Mouse (Mus musculus) liver, embryonic 11.5 days (tissue): ENCODE data around the gene Pitpnm2. TPM values are rescaled to one million over a fixed set of nuclear protein-coding genes. Genes with fewer than 3 reads are reported as not detected.
A peak's percentile ranks its signal among the peaks of the same experiment; 100 is the strongest.

Experiments used
- ATAC-seq: fragments of 200-750 bp; cut with Nextera tagmentation; replicated peaks from 2 replicates; pipeline ENCODE4 v1.8.0; 2017; ENCODE audit warnings: moderate number of reproducible peaks, mild to moderate bottlenecking, moderate TSS enrichment, moderate library complexity; ENCODE audit not compliant: low FRiP score
- DNase-seq: peaks from one replicate; pipeline ENCODE4 v3.0.0-alpha.2; 2017; ENCODE audit warnings: low spot score
- H3K27ac ChIP-seq: fragments of 300-500 bp; sonication (generic); 2 replicates; pipeline ENCODE4 v1.5.1; 2014; ENCODE audit warnings: mild to moderate bottlenecking, low read depth, low read length, control low read depth
- H3K27me3 ChIP-seq: fragments of 300-500 bp; sonication (generic); replicated peaks from 2 replicates; pipeline ENCODE4 v1.6.1; 2014; ENCODE audit warnings: low read length, mixed read lengths; ENCODE audit not compliant: control insufficient read depth, insufficient read depth
- H3K36me3 ChIP-seq: fragments of 300-500 bp; sonication (generic); 2 replicates; pipeline ENCODE4 v1.6.1; 2014; ENCODE audit warnings: mild to moderate bottlenecking, low read length, moderate library complexity, mixed read lengths; ENCODE audit not compliant: control insufficient read depth, insufficient read depth
- H3K4me1 ChIP-seq: fragments of 300-500 bp; sonication (generic); replicated peaks from 2 replicates; pipeline ENCODE4 v1.6.1; 2014; ENCODE audit warnings: low read length, mixed read lengths; ENCODE audit not compliant: control insufficient read depth, insufficient read depth
- H3K4me2 ChIP-seq: fragments of 300-500 bp; sonication (generic); 2 replicates; pipeline ENCODE4 v1.6.1; 2014; ENCODE audit warnings: mild to moderate bottlenecking, control low read depth, moderate library complexity
- H3K4me3 ChIP-seq: fragments of 300-500 bp; sonication (generic); 2 replicates; pipeline ENCODE4 v1.5.1; 2014; ENCODE audit warnings: low read depth, low read length, control low read depth
- H3K9ac ChIP-seq: fragments of 300-500 bp; sonication (generic); 2 replicates; pipeline ENCODE4 v1.6.1; 2014; ENCODE audit warnings: low read depth, low read length, control low read depth
- H3K9me3 ChIP-seq: fragments of 300-500 bp; sonication (generic); 2 replicates; pipeline ENCODE4 v1.6.1; 2016; ENCODE audit warnings: low read length, inconsistent platforms, mixed read lengths; ENCODE audit not compliant: control insufficient read depth
- WGBS: fragments of 180-500 bp; shearing (Covaris S2); extraction: QIAGEN DNeasy Blood & Tissue Kit; methylation state at CpG from one replicate; pipeline ENCODE4 v1.1.7; 2014; 5-methylcytosine and 5-hydroxymethylcytosine counted together
- polyA plus RNA-seq: library from polyadenylated mRNA; unstranded; fragments of >200 nt; fragmentation: Nextera tagmentation; extraction: Ambion mirVana; gene quantifications from 2 replicates; pipeline ENCODE4 v1.2.1, GENCODE M21; 2014

Pitpnm2 gene
- polyA plus RNA-seq, 1 experiment from 2014 or later = 5.9 TPM

DNA sequence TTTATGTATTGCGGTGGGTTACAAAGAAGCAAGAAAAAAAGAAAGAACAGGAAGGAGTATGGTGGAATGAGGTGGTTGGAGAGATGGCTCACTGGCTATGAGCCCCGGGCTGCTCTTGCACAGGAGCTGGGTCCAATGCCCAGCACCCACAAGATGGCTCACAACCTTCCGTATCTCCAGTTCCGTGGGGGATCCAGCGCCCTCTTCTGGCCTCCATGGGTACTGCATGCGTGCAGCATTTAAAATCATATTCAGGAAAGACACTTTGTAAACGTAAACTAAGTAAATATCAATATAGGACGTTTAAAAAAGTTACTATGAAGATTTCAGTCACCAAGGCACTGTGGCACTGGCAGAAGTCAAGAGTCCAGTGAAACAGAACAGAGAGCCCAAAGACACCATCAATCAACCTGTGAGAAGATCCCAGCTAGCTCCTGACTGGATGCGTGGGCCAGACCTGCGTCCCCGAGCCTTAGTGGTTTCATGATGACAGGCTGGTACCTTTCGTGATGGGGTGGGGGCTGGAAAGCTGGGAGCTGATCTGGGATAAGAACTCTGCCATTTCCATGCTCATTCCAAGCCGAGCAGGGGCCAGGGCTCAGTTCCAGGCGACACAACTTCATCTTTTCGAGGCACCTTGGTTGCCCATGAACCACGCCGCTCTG lies 138.4 kb downstream of the Pitpnm2 start:
- peak overlapping the region; percentile 85 for H3K4me2 ChIP-seq
- 27% methylated on average over 17 of the region's 17 CpGs for WGBS
- peak overlapping the region; percentile 59; the same call in 1 of the 2 replicates for H3K27ac ChIP-seq
- 0 out of 2 replicates have a peak, but pooled peaks cover 3% of the 10 kb centered on the region for H3K36me3 ChIP-seq
- no peaks in the 10 kb centered on the region for H3K27me3 ChIP-seq
- ATAC-seq = no peak
- H3K9me3 ChIP-seq = no peaks in the 10 kb centered on the region
- DNase-seq = no peak
- H3K9ac ChIP-seq = peak overlapping the region; percentile 88
- peaks cover 19% of the 10 kb centered on the region for H3K4me1 ChIP-seq
- peak overlapping the region; percentile 95 for H3K4me3 ChIP-seq

DNA sequence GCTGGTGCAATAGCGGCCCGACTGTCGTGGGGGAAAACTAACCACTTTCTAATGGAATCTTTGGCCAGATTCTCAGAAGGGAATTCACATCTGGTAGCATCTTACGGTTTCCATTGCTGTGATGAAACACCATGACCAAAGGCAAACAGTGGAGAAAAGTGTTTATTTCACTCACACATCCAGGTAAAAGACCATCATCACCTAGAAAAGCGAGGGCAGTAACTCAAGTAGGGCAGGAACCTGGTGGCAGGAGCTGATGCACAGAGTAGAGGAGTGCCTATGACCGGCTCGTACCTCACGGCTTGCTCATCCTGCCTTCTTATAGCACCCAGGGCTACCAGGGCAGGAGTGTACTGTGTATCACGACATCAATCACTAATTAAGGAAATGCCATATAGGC lies 146.0 kb downstream of the Pitpnm2 start:
- WGBS = 90% methylated on average over 9 of the region's 9 CpGs
- no peak overlapping the region for H3K9ac ChIP-seq
- no peaks in the 10 kb centered on the region for H3K9me3 ChIP-seq
- H3K36me3 ChIP-seq = no peaks in the 10 kb centered on the region
- ATAC-seq (no peak), DNase-seq (no peak)
- no peaks in the 10 kb centered on the region for H3K27me3 ChIP-seq
- H3K4me2 ChIP-seq = no peak overlapping the region
- no peaks in the 10 kb centered on the region for H3K4me1 ChIP-seq
- no peak overlapping the region for H3K27ac ChIP-seq
- H3K4me3 ChIP-seq = no peak overlapping the region

DNA sequence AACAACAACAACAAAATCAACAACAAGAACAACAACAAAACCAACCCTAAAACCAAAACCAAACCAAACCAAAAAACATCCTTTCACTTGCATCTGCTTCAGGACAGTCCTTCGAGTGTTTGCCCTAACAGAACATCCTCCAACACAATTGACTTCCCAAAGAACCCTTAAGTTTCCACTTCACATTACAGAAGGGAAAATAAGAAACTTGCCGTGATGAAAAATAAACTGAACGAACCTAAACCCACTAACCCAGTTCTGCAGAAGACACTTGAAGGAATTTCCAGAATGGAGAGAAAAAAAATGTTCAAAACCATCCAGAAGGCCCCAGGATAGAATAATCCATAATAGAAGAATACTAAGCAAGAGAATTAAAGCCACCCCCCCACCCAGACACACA lies 146.5 kb downstream of the Pitpnm2 start:
- no peaks in the 10 kb centered on the region for H3K36me3 ChIP-seq
- no peak overlapping the region for H3K4me2 ChIP-seq
- H3K4me1 ChIP-seq = no peaks in the 10 kb centered on the region
- no peak for DNase-seq
- no peak for ATAC-seq
- H3K4me3 ChIP-seq = no peak overlapping the region
- no peak overlapping the region for H3K9ac ChIP-seq
- 76% methylated on average over 3 of the region's 3 CpGs for WGBS
- no peaks in the 10 kb centered on the region for H3K27me3 ChIP-seq
- no peaks in the 10 kb centered on the region for H3K9me3 ChIP-seq
- no peak overlapping the region for H3K27ac ChIP-seq

DNA sequence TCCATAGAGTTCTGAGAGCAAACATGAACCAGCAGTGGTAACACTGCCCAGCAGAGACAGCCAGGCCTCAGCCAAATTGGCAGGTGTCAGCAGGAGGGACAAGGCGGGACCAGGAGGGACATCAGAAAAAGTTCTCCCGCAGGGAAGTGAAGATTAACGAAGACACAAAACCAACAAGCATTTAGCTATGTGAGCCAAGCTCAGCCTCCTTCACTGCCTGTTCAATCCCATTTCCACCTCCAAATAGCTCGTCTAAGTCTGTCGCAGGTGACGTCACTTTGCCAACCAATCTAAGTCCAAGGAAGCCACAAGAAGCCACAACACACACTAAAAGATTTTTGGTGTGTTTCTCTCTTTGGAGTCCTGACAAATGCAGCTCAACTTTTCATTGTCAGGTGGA lies 147.2 kb downstream of the Pitpnm2 start:
- Histone ChIP-seq H3K27me3 (no peaks in the 10 kb centered on the region), H3K4me1 (no peaks in the 10 kb centered on the region), H3K27ac (no peak overlapping the region), H3K4me2 (no peak overlapping the region), H3K36me3 (no peaks in the 10 kb centered on the region), H3K9me3 (no peaks in the 10 kb centered on the region), H3K9ac (no peak overlapping the region), H3K4me3 (no peak overlapping the region)
- ATAC-seq (no peak), DNase-seq (no peak)
- 81% methylated on average over 6 of the region's 6 CpGs for WGBS

DNA sequence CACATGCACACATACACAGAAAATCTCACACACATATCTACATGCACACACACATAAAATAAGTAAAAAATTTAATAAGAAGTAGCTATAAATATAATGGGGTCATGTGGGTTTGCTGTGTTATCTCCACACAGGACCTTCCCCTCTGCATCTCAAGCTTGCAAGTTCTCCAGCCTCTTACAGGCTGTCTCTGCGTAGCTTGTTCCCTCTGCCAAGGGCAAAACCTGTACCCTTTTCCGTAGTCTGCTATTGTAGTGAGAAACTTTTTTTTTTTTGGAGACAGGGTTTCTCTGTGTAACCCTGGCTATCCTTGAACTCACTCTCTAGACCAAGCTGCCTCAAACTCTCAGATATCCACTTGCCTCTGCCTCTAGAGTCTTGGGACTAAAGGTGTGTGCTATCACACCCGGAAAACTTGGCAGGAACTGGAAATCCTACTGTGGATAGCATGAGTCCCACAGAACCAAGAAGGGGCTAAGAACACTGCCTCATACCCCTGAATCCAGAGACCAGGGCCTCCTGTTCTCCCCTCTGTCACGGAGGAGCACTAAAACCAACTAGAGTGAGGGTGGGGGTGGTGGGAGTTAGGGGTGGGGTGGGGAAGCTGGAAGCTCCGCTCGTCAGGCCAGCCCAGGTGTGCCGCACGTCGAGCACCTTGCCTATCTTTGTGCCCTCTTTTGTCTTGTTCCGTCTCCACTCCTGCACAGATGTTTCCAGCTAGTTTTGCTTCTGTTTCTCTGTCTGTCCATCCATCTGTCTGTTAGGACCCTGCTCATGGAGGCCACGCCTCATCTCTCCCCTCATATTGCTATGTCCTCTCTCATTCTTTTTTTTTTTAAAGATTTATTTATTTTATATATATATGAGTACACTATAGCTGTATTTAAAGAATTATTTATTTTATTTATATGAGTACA lies 149.2 kb downstream of the Pitpnm2 start:
- WGBS = 87% methylated on average over 11 of the region's 11 CpGs
- Histone ChIP-seq H3K27ac (no peak overlapping the region), H3K27me3 (no peaks in the 10 kb centered on the region), H3K4me2 (no peak overlapping the region), H3K4me1 (peaks cover 1% of the 10 kb centered on the region), H3K9ac (no peak overlapping the region), H3K4me3 (no peak overlapping the region), H3K36me3 (no peaks in the 10 kb centered on the region), H3K9me3 (no peaks in the 10 kb centered on the region)
- ATAC-seq (no peak), DNase-seq (no peak)

DNA sequence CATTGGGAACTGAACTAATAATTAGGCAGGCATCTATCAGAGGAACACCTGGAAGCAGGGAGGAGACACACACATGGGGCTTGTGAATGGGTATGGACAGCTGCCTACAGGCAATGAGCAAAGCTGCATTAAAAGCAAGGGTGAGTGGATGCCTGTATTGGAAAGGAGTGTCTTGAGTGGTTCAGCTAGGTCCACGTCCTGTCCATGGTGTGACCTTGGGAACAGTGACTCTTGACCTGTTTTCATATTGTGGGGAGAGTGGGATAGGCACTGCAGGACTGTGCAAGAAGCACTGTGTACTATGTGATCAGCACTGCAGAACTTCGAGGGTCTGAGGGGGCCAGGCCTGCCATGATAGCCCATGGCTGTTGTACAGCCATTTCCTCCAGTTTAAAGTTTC lies 150.6 kb downstream of the Pitpnm2 start:
- H3K36me3 ChIP-seq = no peaks in the 10 kb centered on the region
- no peak for DNase-seq
- 93% methylated on average over 2 of the region's 2 CpGs for WGBS

DNA sequence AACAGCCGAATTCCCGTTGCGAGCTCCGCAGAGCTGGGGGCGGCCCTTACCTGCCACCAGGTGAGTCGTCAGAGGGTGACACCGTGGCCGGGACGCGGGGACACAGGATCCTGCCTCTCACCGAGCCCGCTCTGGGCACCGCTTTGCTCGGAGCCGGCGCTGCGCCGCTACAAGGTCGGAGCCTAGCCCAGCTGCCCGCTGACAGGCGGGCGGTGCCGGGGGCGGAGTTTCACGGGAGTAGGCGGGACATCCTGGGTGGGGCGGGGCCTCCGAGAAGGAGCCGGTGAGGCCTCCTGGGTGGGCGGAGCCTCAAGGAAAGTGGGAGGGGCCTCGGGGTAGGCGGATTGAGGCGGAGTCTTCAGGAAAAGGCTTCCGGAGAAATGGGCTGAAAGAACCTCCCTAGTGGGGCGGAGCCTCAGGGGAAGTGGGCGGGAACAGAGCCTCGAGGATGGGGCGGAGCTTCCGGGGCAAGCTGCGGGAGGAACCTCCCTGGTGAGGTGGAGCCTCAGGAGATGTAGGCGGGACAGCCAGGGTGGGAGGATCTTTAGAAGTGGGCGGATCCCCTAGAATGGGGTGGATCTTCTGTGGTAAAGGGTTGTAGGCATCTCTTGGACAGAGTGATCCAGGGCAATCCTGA lies 153.8 kb downstream of the Pitpnm2 start, which contains the start of gene Abcb9:
Gene Abcb9 (minus strand): TSS at position 203 of the 637 bp plus-strand sequence.
- Histone ChIP-seq H3K36me3 (no peaks in the 10 kb centered on the region), H3K4me2 (peak within 1 kb of the TSS; percentile 92), H3K27me3 (no peaks in the 10 kb centered on the region; the same call in 1 of the 2 replicates), H3K9ac (peak within 1 kb of the TSS; percentile 73), H3K27ac (peak within 1 kb of the TSS; percentile 39; the same call in 1 of the 2 replicates), H3K9me3 (no peaks in the 10 kb centered on the region), H3K4me1 (peaks cover 29% of the 10 kb centered on the region), H3K4me3 (peak within 1 kb of the TSS; percentile 60)
- ATAC-seq (peak; percentile 83), DNase-seq (peak; percentile 99)
- WGBS = under 1% methylated on average over 42 of the region's 42 CpGs

More for the DNA sequence above, 150.6 kb downstream of the Pitpnm2 start:
- H3K9me3 ChIP-seq = no peaks in the 10 kb centered on the region
- no peak overlapping the region for H3K4me3 ChIP-seq
- H3K27me3 ChIP-seq = no peaks in the 10 kb centered on the region; the same call in 1 of the 2 replicates
- no peak for ATAC-seq
- no peak overlapping the region for H3K9ac ChIP-seq
- no peak overlapping the region for H3K27ac ChIP-seq
- H3K4me2 ChIP-seq = no peak overlapping the region
- H3K4me1 ChIP-seq = peaks cover 13% of the 10 kb centered on the region

DNA sequence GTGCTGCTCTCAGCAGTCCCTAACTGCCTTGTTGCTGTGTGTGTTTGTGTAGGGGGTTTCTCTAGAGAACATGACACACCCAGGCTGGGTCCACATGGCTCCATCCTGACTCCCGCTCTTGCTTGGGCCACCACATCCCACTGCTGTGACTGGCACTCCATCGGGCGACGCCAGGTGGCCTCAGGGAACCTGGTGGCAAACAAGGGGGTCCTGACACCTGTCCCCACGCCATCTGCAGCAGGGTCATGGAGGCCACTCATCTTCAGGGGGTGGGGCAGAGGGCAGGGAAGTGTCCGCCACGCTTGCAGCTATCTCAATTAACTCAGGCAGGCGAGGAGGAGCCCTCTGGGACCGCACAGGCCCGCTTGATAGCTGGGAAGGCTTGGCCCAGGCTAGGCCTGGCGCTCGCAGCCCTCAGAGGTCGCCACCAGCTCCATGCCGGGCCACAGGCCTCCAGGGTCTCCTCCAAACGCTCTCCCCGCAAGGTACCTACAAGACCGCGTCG lies 154.4 kb downstream of the Pitpnm2 start:
- H3K4me3 ChIP-seq = peak overlapping the region; percentile 60
- DNase-seq = no peak
- no peaks in the 10 kb centered on the region; the same call in 1 of the 2 replicates for H3K27me3 ChIP-seq
- no peaks in the 10 kb centered on the region for H3K36me3 ChIP-seq
- 10% methylated on average over 19 of the region's 19 CpGs for WGBS
- peak; percentile 76 for ATAC-seq
- peak overlapping the region; percentile 39; the same call in 1 of the 2 replicates for H3K27ac ChIP-seq
- H3K4me2 ChIP-seq = peak overlapping the region; percentile 92
- H3K9me3 ChIP-seq = no peaks in the 10 kb centered on the region
- H3K9ac ChIP-seq = peak overlapping the region; percentile 73
- peaks cover 29% of the 10 kb centered on the region for H3K4me1 ChIP-seq
